Comparison of ENCODE assay signal across 17 mouse cellular contexts in genomic region chr2:181277866-181278265, GRCm38 (mm10). TPM values are rescaled to one million over a fixed set of nuclear protein-coding genes. Genes with fewer than 3 reads are reported as not detected.
"Had no signal": no experiment of that assay in that cellular context is flagged by ENCODE, and none has a peak within 500 bp of the region (broad histone marks: within the 10 kb centered on the region; RNA-seq: fewer than 3 reads in every experiment).

No protein-coding gene starts in this region.

- H3K4me3 ChIP-seq: limb, embryonic 10.5 days; midbrain, embryonic 12.5 days; neural tube, embryonic 13.5 days had no signal

- ATAC-seq: inflammation-experienced regulatory T-cells, adult 6 months; midbrain, embryonic 16.5 days had no signal

- H3K27me3 ChIP-seq: midbrain, embryonic 12.5 days; neural tube, embryonic 13.5 days had no signal

- H3K4me1 ChIP-seq: limb, embryonic 10.5 days; midbrain, embryonic 12.5 days; neural tube, embryonic 13.5 days had no signal

- H3K27ac ChIP-seq: limb, embryonic 10.5 days; midbrain, embryonic 12.5 days; neural tube, embryonic 13.5 days; stomach, postnatal 0 days had no signal

- DNase-seq: kidney, adult 11 months; kidney, postnatal 14 days; lung, embryonic 14.5 days; lung, postnatal 10 days; right cerebral cortex, postnatal 25 days; thymus, postnatal 4 days had no signal

- H3K9ac ChIP-seq: lung, embryonic 14.5 days; midbrain, embryonic 12.5 days; neural tube, embryonic 13.5 days had no signal

- H3K9me3 ChIP-seq: limb, embryonic 10.5 days; midbrain, embryonic 12.5 days; neural tube, embryonic 13.5 days had no signal

- H3K4me2 ChIP-seq: lung, embryonic 14.5 days; midbrain, embryonic 12.5 days; neural tube, embryonic 13.5 days had no signal

RNA-seq across cellular contexts. Expression of gene Stmn3, which starts 36.4 kb away (rescaled TPM):
- total RNA-seq: megakaryocyte-erythroid progenitor cell, adult 5-6 weeks had no signal
- polyA plus RNA-seq: inflammation-experienced regulatory T-cells, adult 6 months had no signal

RNA-seq across cellular contexts. Expression of gene Fndc11, which starts 58.1 kb away (rescaled TPM):
- total RNA-seq: layer of hippocampus, adult 8-10 months; layer of hippocampus, postnatal 14 days; left cerebral cortex, adult 18-20 months; left cerebral cortex, postnatal 10 days; megakaryocyte-erythroid progenitor cell, adult 5-6 weeks had no signal
- polyA plus RNA-seq: neural tube, embryonic 13.5 days had no signal
